Mouse (Mus musculus): ENCODE results near the gene Hapln4. TPM values are rescaled to one million over a fixed set of nuclear protein-coding genes. Genes with fewer than 3 reads are reported as not detected.
A peak's percentile ranks its signal among the peaks of the same experiment; 100 is the strongest.

Hapln4 gene
- polyA plus RNA-seq, 1 experiment from 2014 or later, result 0.84 TPM

GRCm38 (mm10) chr8:70124992-70125391, 41.7 kb downstream of the Hapln4 start:
- no peaks in the 10 kb centered on the region for H3K9me3 ChIP-seq (ENCODE audit: control insufficient read depth, low read length)
- no peaks in the 10 kb centered on the region for H3K36me3 ChIP-seq (ENCODE audit: control insufficient read depth, insufficient read depth, low read length)
- no peak overlapping the region for H3K4me3 ChIP-seq (ENCODE audit: low read depth, low read length)
- 68% methylated on average over 8 of the region's 8 CpGs for WGBS
- H3K27ac ChIP-seq (ENCODE audit: low read depth, low read length), result no peak overlapping the region
- no peak overlapping the region for H3K4me2 ChIP-seq (ENCODE audit: low read depth, low read length)
- no peak for ATAC-seq (ENCODE audit: low read depth)
- no peaks in the 10 kb centered on the region for H3K4me1 ChIP-seq (ENCODE audit: control insufficient read depth, insufficient read depth, low read length)
- no peaks in the 10 kb centered on the region for H3K27me3 ChIP-seq (ENCODE audit: control insufficient read depth, insufficient read depth, low read length)
- H3K9ac ChIP-seq (replicated peaks; ENCODE audit: low read depth, low read length), result no peak overlapping the region

- no peak overlapping the region for H3K4me2 ChIP-seq (ENCODE audit: low read depth, low read length)
- peaks cover 5% of the 10 kb centered on the region for H3K36me3 ChIP-seq (ENCODE audit: control insufficient read depth, insufficient read depth, low read length)
- peak overlapping the region; percentile 41 for H3K27ac ChIP-seq (ENCODE audit: low read depth, low read length)
- no peaks in the 10 kb centered on the region for H3K9me3 ChIP-seq (ENCODE audit: control insufficient read depth, low read length)
- no peak overlapping the region for H3K4me3 ChIP-seq (ENCODE audit: low read depth, low read length)
- no peaks in the 10 kb centered on the region for H3K27me3 ChIP-seq (ENCODE audit: control insufficient read depth, insufficient read depth, low read length)
- peaks cover 6% of the 10 kb centered on the region for H3K4me1 ChIP-seq (ENCODE audit: control insufficient read depth, insufficient read depth, low read length)
- no peak overlapping the region for H3K9ac ChIP-seq (replicated peaks; ENCODE audit: low read depth, low read length)
- ATAC-seq (ENCODE audit: low read depth), result 0 out of 2 replicates have a peak, but pooled peaks have one; percentile 12
- 78% methylated on average over 3 of the region's 3 CpGs for WGBS
These were observed 45.2 kb downstream of the Hapln4 start for GRCm38 (mm10) chr8:70128435-70128834.

- Histone ChIP-seq H3K27me3 (ENCODE audit: control insufficient read depth, insufficient read depth, low read length) (no peaks in the 10 kb centered on the region), H3K9ac (replicated peaks; ENCODE audit: low read depth, low read length) (no peak overlapping the region), H3K27ac (ENCODE audit: low read depth, low read length) (peak overlapping the region; percentile 60), H3K4me2 (ENCODE audit: low read depth, low read length) (no peak overlapping the region), H3K9me3 (ENCODE audit: control insufficient read depth, low read length) (no peaks in the 10 kb centered on the region), H3K4me1 (ENCODE audit: control insufficient read depth, insufficient read depth, low read length) (peaks cover 6% of the 10 kb centered on the region), H3K4me3 (ENCODE audit: low read depth, low read length) (no peak overlapping the region), H3K36me3 (ENCODE audit: control insufficient read depth, insufficient read depth, low read length) (peaks cover 15% of the 10 kb centered on the region)
- 59% methylated on average over 9 of the region's 9 CpGs for WGBS
- ATAC-seq (ENCODE audit: low read depth), result peak; percentile 61
These were observed 46.2 kb downstream of the Hapln4 start for GRCm38 (mm10) chr8:70129309-70129952.

- no peak for ATAC-seq (ENCODE audit: low read depth)
- peaks cover 20% of the 10 kb centered on the region for H3K36me3 ChIP-seq (ENCODE audit: control insufficient read depth, insufficient read depth, low read length)
- peaks cover 6% of the 10 kb centered on the region for H3K4me1 ChIP-seq (ENCODE audit: control insufficient read depth, insufficient read depth, low read length)
- H3K4me2 ChIP-seq (ENCODE audit: low read depth, low read length), result no peak overlapping the region
- no peak overlapping the region; the same call in 1 of the 2 replicates for H3K27ac ChIP-seq (ENCODE audit: low read depth, low read length)
- H3K9ac ChIP-seq (replicated peaks; ENCODE audit: low read depth, low read length), result no peak overlapping the region
- no peaks in the 10 kb centered on the region for H3K27me3 ChIP-seq (ENCODE audit: control insufficient read depth, insufficient read depth, low read length)
- no peak overlapping the region for H3K4me3 ChIP-seq (ENCODE audit: low read depth, low read length)
- WGBS, result 80% methylated on average over 3 of the region's 3 CpGs
- no peaks in the 10 kb centered on the region for H3K9me3 ChIP-seq (ENCODE audit: control insufficient read depth, low read length)
These were observed 46.8 kb downstream of the Hapln4 start for GRCm38 (mm10) chr8:70130066-70130465.

GRCm38 (mm10) chr8:70131166-70131883, 48.1 kb downstream of the Hapln4 start, which contains the start of gene Nr2c2ap:
TSS of gene Nr2c2ap (plus strand) at chr8:70131333.
- no peak within 1 kb of the TSS; the same call in 1 of the 2 replicates for H3K27ac ChIP-seq (ENCODE audit: low read depth, low read length)
- H3K36me3 ChIP-seq (ENCODE audit: control insufficient read depth, insufficient read depth, low read length), result peaks cover 30% of the 10 kb centered on the region
- ATAC-seq (ENCODE audit: low read depth), result peak; percentile 87
- H3K4me2 ChIP-seq (ENCODE audit: low read depth, low read length), result peak within 1 kb of the TSS; percentile 79
- 1% methylated on average over 37 of the region's 37 CpGs for WGBS
- peak within 1 kb of the TSS; percentile 58 for H3K9ac ChIP-seq (replicated peaks; ENCODE audit: low read depth, low read length)
- H3K9me3 ChIP-seq (ENCODE audit: control insufficient read depth, low read length), result no peaks in the 10 kb centered on the region
- peak within 1 kb of the TSS; percentile 66 for H3K4me3 ChIP-seq (ENCODE audit: low read depth, low read length)
- peaks cover 6% of the 10 kb centered on the region for H3K4me1 ChIP-seq (ENCODE audit: control insufficient read depth, insufficient read depth, low read length)
- H3K27me3 ChIP-seq (ENCODE audit: control insufficient read depth, insufficient read depth, low read length), result no peaks in the 10 kb centered on the region

- no peak overlapping the region for H3K4me3 ChIP-seq (ENCODE audit: low read depth, low read length)
- H3K9ac ChIP-seq (replicated peaks; ENCODE audit: low read depth, low read length), result no peak overlapping the region
- no peak for ATAC-seq (ENCODE audit: low read depth)
- H3K27me3 ChIP-seq (ENCODE audit: control insufficient read depth, insufficient read depth, low read length), result no peaks in the 10 kb centered on the region
- H3K27ac ChIP-seq (ENCODE audit: low read depth, low read length), result no peak overlapping the region
- peaks cover 14% of the 10 kb centered on the region for H3K4me1 ChIP-seq (ENCODE audit: control insufficient read depth, insufficient read depth, low read length)
- WGBS, result 90% methylated on average over 5 of the region's 5 CpGs
- H3K36me3 ChIP-seq (ENCODE audit: control insufficient read depth, insufficient read depth, low read length), result peaks cover 30% of the 10 kb centered on the region
- H3K9me3 ChIP-seq (ENCODE audit: control insufficient read depth, low read length), result no peaks in the 10 kb centered on the region
- no peak overlapping the region for H3K4me2 ChIP-seq (ENCODE audit: low read depth, low read length)
These were observed 50.8 kb downstream of the Hapln4 start for GRCm38 (mm10) chr8:70134086-70134485.

- no peak overlapping the region for H3K4me2 ChIP-seq (ENCODE audit: low read depth, low read length)
- H3K36me3 ChIP-seq (ENCODE audit: control insufficient read depth, insufficient read depth, low read length), result peaks cover 30% of the 10 kb centered on the region
- no peaks in the 10 kb centered on the region for H3K9me3 ChIP-seq (ENCODE audit: control insufficient read depth, low read length)
- H3K27ac ChIP-seq (ENCODE audit: low read depth, low read length), result no peak overlapping the region
- H3K4me1 ChIP-seq (ENCODE audit: control insufficient read depth, insufficient read depth, low read length), result peaks cover 14% of the 10 kb centered on the region
- no peak overlapping the region for H3K9ac ChIP-seq (replicated peaks; ENCODE audit: low read depth, low read length)
- ATAC-seq (ENCODE audit: low read depth), result no peak
- H3K4me3 ChIP-seq (ENCODE audit: low read depth, low read length), result no peak overlapping the region
- H3K27me3 ChIP-seq (ENCODE audit: control insufficient read depth, insufficient read depth, low read length), result no peaks in the 10 kb centered on the region
- WGBS, result 90% methylated on average over 9 of the region's 9 CpGs
These were observed 51.7 kb downstream of the Hapln4 start for GRCm38 (mm10) chr8:70134931-70135330.

- no peak for ATAC-seq (ENCODE audit: low read depth)
- WGBS, result 77% methylated on average over 4 of the region's 4 CpGs
- Histone ChIP-seq H3K27ac (ENCODE audit: low read depth, low read length) (no peak overlapping the region), H3K4me1 (ENCODE audit: control insufficient read depth, insufficient read depth, low read length) (peaks cover 21% of the 10 kb centered on the region), H3K36me3 (ENCODE audit: control insufficient read depth, insufficient read depth, low read length) (peaks cover 30% of the 10 kb centered on the region), H3K4me3 (ENCODE audit: low read depth, low read length) (no peak overlapping the region), H3K4me2 (ENCODE audit: low read depth, low read length) (no peak overlapping the region), H3K27me3 (ENCODE audit: control insufficient read depth, insufficient read depth, low read length) (no peaks in the 10 kb centered on the region), H3K9ac (replicated peaks; ENCODE audit: low read depth, low read length) (no peak overlapping the region), H3K9me3 (ENCODE audit: control insufficient read depth, low read length) (no peaks in the 10 kb centered on the region)
These were observed 53.3 kb downstream of the Hapln4 start for GRCm38 (mm10) chr8:70136591-70136990.

- 83% methylated on average over 4 of the region's 4 CpGs for WGBS
- Histone ChIP-seq H3K27ac (ENCODE audit: low read depth, low read length) (no peak overlapping the region), H3K9me3 (ENCODE audit: control insufficient read depth, low read length) (no peaks in the 10 kb centered on the region), H3K9ac (replicated peaks; ENCODE audit: low read depth, low read length) (no peak overlapping the region), H3K4me3 (ENCODE audit: low read depth, low read length) (0 out of 2 replicates have a peak overlapping the region, but pooled peaks have one; percentile 60), H3K4me2 (ENCODE audit: low read depth, low read length) (peak overlapping the region; percentile 81), H3K27me3 (ENCODE audit: control insufficient read depth, insufficient read depth, low read length) (no peaks in the 10 kb centered on the region), H3K36me3 (ENCODE audit: control insufficient read depth, insufficient read depth, low read length) (peaks cover 40% of the 10 kb centered on the region), H3K4me1 (ENCODE audit: control insufficient read depth, insufficient read depth, low read length) (peaks cover 18% of the 10 kb centered on the region)
- ATAC-seq (ENCODE audit: low read depth), result no peak
These were observed 54.6 kb downstream of the Hapln4 start for GRCm38 (mm10) chr8:70137890-70138289.

All from neural tube, embryonic 14.5 days (tissue).